Mouse (Mus musculus) layer of hippocampus, adult 8-10 months (tissue): ENCODE results near the gene Rps16. TPM values are rescaled to one million over a fixed set of nuclear protein-coding genes. Genes with fewer than 3 reads are reported as not detected.
A peak's percentile ranks its signal among the peaks of the same experiment; 100 is the strongest.

Source experiments
- DNase-seq, 2 experiments: peaks; one replicate each; pipeline ENCODE4 v3.0.0; 2022; ENCODE audit warnings: low spot score in 2 of 2
- total RNA-seq, 4 experiments: library from RNA; stranded (reverse); gene quantifications; 2 replicates each; pipeline ENCODE4 v1.2.4; 2022

Gene Rps16
- 100 to 1,000 TPM; 531 to 646 (median 582) TPM for total RNA-seq

GRCm38 (mm10) chr7:28350155-28350883 is at the start of gene Rps16:
Rps16 (plus strand) TSS chr7:28350652.
- DNase-seq: peak; percentile 96 to 97

GRCm38 (mm10) chr7:28301616-28302433 is 48.6 kb upstream of the Rps16 start, which contains the start of gene Dll3:
Dll3 (minus strand) TSS chr7:28302238.
- DNase-seq: peak in 1 of 2 experiments; percentile 21

- no peak for DNase-seq
These were observed 44.8 kb upstream of the Rps16 start for GRCm38 (mm10) chr7:28305641-28306040.

GRCm38 (mm10) chr7:28306216-28306615 is 44.2 kb upstream of the Rps16 start:
- DNase-seq: no peak

- DNase-seq: no peak
These were observed 40.7 kb upstream of the Rps16 start for GRCm38 (mm10) chr7:28309737-28310136.

- DNase-seq: peak in 1 of 2 experiments; percentile 23
These were observed 39.1 kb upstream of the Rps16 start for GRCm38 (mm10) chr7:28311151-28311925.

GRCm38 (mm10) chr7:28311926-28312543 is 38.4 kb upstream of the Rps16 start, which contains the start of gene Timm50:
Timm50 (minus strand) TSS chr7:28312072.
- peak; percentile 97 to 98 for DNase-seq

GRCm38 (mm10) chr7:28318036-28318435 is 32.4 kb upstream of the Rps16 start:
- DNase-seq: no peak

- DNase-seq: no peak
These were observed 31.7 kb upstream of the Rps16 start for GRCm38 (mm10) chr7:28318714-28319113.

GRCm38 (mm10) chr7:28321974-28322720 is 28.3 kb upstream of the Rps16 start:
- DNase-seq: no peak

GRCm38 (mm10) chr7:28325293-28325692 is 25.2 kb upstream of the Rps16 start:
- no peak for DNase-seq

GRCm38 (mm10) chr7:28326457-28326856 is 24.0 kb upstream of the Rps16 start:
- no peak for DNase-seq

- no peak for DNase-seq
These were observed 22.2 kb upstream of the Rps16 start for GRCm38 (mm10) chr7:28328260-28328659.

GRCm38 (mm10) chr7:28334534-28334933 is 15.9 kb upstream of the Rps16 start:
- no peak for DNase-seq

- no peak for DNase-seq
These were observed 15.0 kb upstream of the Rps16 start for GRCm38 (mm10) chr7:28335471-28335870.

GRCm38 (mm10) chr7:28338108-28338998 is 12.1 kb upstream of the Rps16 start, which contains the start of gene Supt5:
Supt5 (minus strand) TSS chr7:28338746.
- peak; percentile 96 to 97 for DNase-seq

GRCm38 (mm10) chr7:28339213-28339917 is 11.1 kb upstream of the Rps16 start:
- peak in 1 of 2 experiments; percentile 30 for DNase-seq

- no peak for DNase-seq
These were observed 9.1 kb upstream of the Rps16 start for GRCm38 (mm10) chr7:28341381-28341780.

GRCm38 (mm10) chr7:28344637-28345036 is 5.8 kb upstream of the Rps16 start:
- DNase-seq: peak in 1 of 2 experiments; percentile 65
